Mouse (Mus musculus): ENCODE measurements around the gene 1700123O20Rik.

Gene 1700123O20Rik

DNA sequence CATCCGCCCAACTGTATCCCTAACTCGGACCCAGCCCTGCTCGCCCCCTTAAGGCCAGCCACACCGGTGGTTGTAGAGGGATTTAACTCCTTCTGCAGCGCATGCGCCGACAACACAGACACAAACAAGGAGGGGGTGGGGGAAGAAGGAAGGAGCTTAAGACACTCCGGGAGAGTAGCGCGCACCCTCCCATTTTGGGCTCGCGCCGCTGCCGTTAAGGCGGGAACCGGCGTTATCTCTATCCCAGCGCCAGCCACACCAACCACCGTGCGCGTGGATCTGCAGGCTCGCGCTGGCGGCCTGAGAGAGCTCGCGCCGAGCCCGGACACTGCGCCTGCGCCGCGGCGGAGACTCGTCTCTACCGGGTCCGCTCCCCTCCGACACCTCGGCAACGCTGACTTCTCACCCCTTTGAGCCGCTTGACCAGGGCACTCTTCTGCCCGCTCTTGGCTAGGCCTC lies at the start of gene 1700123O20Rik:
TSS of gene 1700123O20Rik (plus strand) at position 154 of the 459 bp plus-strand sequence.
- DNase-seq (ENCODE audit: low read depth in 1 of 2, low spot score in 2 of 2), result peak in 1 of 2 experiments; percentile 38

DNA sequence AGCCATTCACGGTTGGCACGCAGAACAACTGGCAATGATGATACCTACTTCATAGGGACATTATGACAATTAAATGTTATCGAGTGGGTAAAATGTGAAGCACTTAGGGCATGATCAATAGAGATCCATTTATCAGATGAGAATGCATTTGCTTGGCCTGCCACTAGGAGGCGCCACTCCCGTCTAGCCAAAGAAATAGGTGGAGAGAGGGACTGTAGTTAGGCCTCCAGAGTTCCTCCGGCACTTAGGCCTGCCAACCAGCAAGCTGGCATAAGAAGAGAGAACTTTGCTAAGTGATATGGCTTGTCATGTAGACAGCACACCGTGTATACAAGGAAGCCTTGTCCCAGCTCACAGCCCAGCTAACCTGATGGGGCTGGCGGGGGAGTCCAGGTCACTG lies 49.1 kb upstream of the 1700123O20Rik start:
- peak in 1 of 2 experiments; percentile 47 for DNase-seq (ENCODE audit: low read depth in 1 of 2, low spot score in 2 of 2)

DNA sequence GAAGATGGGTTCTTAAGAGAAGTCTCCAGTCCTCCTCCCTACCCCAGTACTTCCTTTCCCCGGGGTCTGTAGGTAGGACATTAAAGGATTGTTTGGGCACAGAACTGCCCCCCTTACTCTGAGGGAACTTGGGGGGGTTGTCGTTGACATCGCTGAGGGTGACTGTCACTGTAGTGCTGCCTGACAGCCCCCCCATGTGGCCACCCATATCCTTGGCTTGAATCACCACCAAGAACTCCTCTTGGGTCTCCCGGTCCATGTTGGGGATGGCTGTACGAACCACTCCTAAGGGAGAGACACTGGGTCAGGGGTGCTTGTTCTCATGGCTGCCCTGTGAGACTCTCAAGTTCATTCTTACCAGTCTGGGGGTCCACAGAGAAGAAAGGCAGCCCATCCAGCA lies 47.8 kb upstream of the 1700123O20Rik start:
- no peak for DNase-seq (ENCODE audit: low read depth in 1 of 2, low spot score in 2 of 2)

DNA sequence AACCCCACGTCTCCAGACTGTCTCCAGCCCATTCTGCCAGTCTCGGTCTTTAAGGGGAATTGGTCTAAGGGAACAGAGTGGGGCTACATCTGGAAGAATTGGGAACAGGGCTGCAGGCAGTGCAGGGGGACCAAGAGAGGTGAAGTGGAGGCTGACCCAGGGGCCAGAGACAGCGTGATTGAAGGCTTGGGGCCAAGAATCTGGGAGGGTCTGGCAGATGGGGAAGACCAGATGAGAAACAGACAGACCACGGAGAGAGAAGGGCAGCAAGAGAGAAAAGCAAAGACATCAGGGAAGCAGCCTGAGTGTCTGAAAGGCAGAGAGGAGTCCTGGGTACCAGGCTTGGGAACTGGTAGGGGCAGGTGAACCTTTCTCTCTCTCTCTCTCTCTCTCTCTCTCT lies 45.9 kb upstream of the 1700123O20Rik start:
- DNase-seq (ENCODE audit: low read depth in 1 of 2, low spot score in 2 of 2), result no peak

DNA sequence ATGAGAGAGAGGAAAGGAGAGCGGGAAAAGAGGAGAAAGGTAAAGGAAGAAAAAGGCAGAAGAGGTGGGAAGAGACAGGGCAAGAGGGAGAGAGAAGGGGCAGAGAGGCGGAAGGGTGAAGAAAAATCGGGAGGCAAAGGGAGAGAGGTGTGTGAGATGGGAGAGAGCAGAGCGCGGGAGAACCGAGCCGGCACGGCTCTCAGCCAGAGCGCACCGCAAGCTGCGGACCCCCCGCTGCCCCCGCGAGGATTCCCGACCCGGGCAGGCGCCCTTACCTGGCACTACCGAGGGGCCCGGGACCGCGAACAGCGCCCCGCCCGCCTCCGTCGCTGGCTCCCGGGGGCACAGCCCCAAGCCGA lies 45.1 kb upstream of the 1700123O20Rik start, which contains the start of gene Gm17606:
TSS of gene Gm17606 (plus strand) at position 7 of the 359 bp plus-strand sequence.
- DNase-seq (ENCODE audit: low read depth in 1 of 2, low spot score in 2 of 2), result no peak

DNA sequence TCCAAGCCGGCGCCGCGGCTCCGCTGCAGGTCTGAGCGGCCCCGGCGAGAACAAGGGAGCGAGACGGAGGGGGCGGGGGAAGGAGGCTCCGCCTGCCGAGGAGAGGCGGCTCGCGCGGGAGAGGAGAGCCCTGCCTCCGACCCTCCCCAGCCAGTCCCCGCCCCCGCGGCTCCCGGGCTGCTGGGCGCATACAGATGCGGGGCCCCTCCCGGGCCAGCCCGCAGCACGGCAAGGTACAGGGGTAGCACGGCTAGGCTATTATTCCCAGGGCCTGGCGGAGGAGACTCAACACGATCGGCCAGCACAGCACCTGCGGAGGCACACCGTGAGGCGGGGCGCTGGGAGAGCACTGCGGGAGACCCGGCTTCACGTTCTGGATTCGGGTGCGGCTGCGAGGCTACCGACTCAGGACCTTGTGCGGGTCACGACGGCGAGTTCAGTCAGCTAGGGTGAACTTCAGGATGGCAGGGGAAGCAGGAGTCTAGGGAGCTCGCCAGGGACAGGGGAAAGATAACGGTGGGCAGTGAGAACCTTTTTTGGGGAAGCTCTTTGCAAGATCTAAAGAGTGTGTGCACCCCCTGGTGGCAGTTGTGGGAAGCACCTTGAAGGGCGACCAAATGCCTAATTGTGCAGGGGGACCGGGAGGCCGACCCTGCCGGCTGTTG lies 44.6 kb upstream of the 1700123O20Rik start, which contains the start of gene Cdh24:
TSS of gene Cdh24 (minus strand) at position 60 of the 665 bp plus-strand sequence.
- DNase-seq (ENCODE audit: low read depth in 1 of 2, low spot score in 2 of 2), result peak; percentile 53 to 72

DNA sequence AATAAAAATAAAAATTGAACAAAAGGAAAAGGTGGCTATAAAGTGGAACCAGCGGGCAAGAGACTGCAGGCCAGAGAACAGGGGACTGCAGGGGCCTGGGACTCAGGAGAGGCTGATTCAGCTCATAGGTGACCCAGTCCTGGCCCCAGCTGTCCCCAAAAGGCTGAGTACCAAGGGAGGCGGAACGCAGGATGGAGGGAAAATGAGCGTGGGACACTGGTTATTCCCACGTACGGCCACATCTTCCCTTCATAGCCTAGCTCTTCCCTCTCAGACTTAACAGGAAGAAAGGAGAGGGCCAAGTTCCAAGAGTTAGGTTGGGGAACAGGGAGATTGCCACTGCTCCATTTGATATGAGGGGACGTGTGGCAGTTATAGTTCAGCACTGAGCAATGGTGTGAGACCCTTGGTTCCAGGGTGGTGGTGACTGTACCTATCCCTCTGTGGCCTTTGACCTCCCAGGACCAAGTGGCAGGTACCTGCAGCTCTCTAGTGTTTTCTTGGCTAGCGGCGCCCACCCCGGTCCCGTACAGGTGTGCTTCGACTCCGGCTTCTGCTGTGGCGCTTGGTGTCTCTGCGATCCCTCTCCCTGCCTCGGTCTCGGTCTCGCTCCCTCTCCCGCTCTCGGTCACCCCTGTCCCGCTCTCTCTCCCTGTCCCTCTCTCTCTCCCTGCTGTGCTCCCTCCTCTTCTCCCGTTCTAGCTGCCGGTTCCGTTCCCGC lies 43.6 kb upstream of the 1700123O20Rik start:
- no peak for DNase-seq (ENCODE audit: low read depth in 1 of 2, low spot score in 2 of 2)

DNA sequence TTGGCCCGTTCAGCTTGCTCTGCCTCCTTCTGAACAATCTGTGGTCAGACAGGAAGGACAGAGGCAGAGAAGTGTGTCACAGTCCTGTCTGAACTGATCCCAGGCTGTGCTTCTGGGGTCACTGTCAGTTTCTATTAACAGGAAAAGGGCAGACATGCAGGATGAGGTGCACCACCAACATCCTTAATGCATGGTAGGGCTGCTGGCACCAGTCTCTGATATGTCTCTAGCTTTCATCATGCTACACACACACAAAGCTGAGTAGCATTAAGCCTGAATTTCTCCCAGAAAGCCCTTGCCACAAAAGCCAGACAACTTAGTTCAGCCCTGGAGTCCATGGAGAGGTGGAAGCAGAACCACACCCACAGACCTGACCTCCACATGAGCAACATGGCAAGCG lies 43.0 kb upstream of the 1700123O20Rik start:
- no peak for DNase-seq (ENCODE audit: low read depth in 1 of 2, low spot score in 2 of 2)

DNA sequence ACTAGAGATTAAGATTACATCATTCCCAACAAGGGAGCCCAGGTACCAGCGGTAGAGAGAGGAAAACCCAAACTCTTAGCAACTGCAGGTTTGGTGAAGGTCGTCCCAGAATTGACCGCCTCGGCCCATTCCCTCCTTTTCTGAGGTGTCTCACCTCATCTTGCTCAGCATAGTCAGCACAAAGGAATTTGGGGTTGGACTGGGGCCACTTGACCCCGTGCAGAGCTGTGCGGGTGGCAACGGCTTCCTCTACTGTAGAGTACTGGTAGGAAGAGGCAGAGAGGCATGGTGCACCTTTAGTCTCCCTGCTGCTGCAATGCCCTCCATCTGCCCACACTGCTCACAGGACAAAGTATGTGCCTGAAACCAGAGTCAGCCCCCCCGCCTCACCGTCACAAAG lies 41.7 kb upstream of the 1700123O20Rik start:
- no peak for DNase-seq (ENCODE audit: low read depth in 1 of 2, low spot score in 2 of 2)

DNA sequence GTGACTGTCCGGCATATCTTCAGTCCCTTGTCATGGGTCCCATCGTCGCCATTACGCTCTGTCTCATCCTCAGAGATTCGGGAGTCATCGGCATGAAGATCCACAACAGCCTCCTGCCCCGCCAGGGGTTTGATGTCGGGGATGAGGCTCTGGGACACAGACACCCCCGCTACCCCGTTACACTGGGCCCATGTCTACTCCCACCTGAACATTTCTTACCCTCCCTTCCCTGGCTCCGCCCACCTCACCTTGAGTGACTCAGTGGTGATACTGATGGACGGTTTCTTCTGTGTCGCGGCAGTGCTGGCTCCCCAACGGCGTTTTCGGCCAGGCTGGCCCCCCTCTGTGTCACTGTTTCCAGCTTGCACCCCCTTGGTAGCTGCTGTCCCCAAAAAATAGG lies 39.6 kb upstream of the 1700123O20Rik start:
- no peak for DNase-seq (ENCODE audit: low read depth in 1 of 2, low spot score in 2 of 2)

DNA sequence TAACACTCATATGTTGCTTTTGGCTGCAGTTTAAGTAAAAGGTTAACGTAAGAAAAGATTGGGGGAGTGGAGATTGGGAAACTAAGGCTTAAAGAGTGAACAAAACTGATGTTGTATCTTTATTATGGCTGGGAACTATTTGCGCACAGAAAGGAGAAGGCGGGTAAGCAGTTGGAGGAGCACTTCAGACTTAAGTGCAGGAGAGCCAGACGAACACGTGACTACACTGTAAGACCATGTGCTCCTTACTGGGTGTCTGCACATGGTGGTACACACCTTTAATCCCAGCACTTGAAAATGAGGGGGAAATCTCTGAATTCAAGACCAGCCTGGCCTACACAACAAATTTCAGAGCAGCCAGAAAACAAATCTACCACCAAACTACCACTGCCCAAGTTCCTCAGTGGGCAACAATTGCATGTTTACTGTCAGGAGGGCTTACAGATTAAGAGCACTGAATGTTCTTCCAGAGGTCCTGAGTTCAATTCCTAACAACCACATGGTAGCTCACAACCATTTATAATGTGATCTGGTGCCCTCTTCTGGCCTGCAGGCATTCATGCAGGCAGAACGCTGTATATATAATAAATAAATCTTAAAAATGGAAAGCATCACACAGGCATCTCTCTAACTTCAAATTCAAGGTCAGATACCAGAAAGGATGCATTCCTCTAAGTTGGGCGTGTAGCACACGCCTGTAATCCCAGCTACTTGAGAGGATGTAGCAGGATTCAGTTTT lies 38.9 kb upstream of the 1700123O20Rik start:
- no peak for DNase-seq (ENCODE audit: low read depth in 1 of 2, low spot score in 2 of 2)

DNA sequence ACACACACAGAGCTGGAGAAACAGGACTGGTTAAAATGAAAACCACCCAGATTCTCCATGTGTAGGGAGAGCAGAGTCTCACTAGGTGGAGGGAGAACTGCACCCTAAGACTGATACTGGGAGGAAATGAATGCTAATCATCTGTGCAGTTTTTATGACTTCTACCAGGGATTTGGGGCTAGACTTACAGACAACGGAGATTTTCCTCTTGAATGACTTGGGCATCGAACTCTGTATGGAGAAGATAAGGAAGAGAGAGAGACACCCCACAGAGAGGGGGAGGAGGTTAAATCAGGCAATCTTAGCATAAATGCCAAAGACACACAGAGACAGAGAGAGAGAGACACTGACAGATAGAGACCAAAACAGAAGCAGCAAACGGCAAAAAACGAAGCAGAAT lies 38.1 kb upstream of the 1700123O20Rik start:
- no peak for DNase-seq (ENCODE audit: low read depth in 1 of 2, low spot score in 2 of 2)

DNA sequence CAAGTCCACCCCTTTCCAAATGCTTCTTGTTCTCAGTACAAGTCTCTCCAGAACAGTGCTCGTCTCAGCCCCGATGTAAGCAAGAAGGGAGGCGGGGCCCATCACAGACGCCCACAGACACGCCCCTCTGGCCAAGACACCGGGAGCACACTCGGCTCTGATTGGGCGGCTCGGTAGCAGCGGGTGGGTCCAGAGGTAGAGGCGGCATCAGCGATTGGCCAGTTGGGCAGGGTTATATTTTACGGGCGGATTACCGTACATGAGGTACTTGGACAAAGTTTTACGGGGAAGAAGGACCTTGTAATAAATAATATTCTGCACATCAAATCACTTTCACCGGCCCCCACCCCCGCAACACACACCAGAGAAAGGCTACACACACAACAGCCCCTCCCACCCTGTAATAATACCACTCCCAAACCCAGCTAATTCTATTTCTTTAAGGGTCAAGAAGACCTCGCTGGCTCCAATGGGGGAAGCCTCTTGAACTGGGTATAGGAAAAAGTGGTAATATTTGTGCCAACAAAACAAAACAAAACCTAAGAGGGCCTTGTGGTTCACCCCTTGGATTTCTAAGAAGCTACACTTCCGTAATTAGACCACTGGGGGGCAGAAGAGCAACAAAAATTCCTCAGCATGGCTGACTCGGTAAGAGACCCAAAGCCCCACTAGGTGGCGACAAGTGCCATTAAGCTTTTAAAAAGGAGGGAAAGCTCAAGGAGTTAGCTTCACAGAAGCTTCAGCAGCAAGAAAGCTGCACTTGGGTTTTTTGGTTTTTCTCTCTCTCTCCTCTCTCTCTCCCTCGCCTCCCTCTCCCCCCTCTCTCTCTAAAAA lies 35.2 kb upstream of the 1700123O20Rik start:
- peak; percentile 70 to 75 for DNase-seq (ENCODE audit: low read depth in 1 of 2, low spot score in 2 of 2)

DNA sequence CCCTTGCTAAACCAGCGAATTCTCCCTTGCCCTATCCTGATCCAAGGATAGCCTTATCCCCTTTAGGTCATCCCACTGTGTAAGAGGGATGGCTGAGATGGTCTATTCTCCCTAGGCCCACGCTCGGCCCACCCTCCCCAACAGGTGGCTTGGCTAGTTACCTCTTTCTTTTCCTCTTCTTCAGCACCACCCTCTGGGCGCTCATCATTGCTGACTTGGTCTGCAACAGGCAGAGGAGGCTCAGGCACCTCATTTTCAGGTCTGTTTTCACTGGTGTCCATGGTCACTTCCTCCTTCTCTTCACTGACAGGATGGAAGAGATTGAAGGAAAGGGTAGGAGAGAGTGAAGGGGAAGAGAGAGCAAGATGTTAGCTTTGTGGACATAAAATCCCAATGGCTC lies 34.5 kb upstream of the 1700123O20Rik start:
- no peak for DNase-seq (ENCODE audit: low read depth in 1 of 2, low spot score in 2 of 2)

DNA sequence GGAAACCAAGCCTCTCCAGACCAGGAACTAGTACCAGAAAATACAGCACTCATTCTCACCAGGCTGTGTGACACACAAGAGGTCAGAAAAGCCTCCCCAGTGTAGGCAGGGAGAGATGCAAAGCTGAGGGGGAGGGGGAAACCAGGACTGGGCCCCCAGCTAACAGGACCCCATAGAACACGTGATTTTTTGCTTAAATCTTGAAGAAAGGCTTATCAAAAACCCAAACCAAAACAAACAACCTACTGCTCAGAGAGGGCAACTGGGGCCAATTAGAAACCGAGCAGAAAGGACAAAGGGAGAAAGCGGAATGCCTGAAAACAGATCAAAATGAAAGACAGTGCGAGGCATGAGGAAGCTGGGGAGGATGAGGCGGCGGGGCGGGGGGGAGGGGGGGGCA lies 33.2 kb upstream of the 1700123O20Rik start:
- no peak for DNase-seq (ENCODE audit: low read depth in 1 of 2, low spot score in 2 of 2)

DNA sequence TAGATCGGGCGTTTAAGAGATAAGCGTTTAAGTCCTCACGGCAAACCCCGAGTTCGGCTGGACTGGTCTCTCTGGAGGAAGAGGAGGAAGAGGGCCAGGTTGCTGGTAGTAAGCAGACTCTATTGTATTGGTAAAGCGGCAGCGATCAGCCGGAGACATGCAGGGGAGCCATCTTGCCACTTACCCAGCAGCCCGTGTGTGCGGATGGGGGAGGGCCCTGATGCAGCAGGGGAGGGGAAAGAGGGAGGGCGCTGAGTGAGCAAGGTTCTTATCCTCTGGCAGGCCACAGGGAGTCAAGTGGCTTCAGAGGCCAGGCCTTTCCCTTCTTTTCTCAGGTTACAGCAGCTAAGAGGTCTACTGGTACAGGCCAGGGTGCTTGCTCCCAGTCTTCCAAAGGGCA lies 32.5 kb upstream of the 1700123O20Rik start:
- DNase-seq (ENCODE audit: low read depth in 1 of 2, low spot score in 2 of 2), result peak; percentile 49 to 67

DNA sequence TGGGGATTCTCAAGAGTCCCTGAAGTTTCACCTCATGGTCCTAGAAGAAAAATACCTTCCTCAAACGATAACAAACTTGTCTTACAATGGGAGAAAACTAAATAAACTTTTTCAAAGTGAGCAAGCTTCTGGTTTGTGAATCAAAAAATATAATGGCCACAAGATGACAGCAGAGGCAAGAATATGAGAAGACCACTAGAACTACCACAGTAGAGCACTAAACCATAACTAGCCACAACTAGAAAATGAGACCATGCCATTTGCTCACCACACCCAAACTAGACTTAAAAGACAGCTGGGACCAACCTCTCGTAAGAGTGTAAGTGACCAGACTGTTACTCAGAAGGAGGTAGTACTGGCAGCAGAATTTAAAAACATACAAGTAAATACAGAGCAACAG lies 26.0 kb upstream of the 1700123O20Rik start:
- no peak for DNase-seq (ENCODE audit: low read depth in 1 of 2, low spot score in 2 of 2)

DNA sequence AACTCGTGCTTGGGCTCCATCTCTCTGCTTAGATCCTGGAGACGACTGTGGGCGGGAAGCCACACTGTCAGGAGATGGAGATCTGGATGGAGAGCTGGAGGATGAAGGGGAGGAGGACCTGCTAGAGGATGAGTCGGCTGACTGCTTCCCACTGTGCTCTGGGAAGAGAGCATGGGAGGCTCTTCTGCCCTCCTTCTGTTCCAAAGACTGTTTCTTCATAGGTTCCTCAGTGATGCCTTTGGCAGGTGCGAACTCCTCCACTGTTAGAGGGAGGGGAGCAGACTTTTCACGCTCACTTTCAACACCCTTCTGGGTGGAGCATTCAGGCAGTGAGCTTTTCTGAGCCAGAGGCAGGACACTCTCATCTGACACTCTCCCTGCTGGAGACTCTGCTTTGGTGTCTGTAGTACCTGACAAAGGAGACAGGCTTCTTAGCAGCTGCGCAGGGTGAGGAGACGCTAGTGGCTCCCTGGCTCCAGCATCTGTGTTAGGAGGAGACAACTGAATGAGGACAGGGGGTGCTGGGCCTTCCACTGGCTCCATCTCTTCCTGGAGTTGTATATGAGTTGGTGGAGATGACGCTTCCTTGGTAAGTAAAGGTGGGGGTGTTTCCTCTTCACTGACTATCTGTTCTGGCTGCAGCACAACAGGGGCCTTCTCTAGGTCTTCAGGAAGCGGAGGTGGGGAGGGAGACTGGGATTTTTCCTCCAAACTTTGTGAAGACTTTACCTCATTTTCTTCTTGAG lies 21.4 kb upstream of the 1700123O20Rik start:
- no peak for DNase-seq (ENCODE audit: low read depth in 1 of 2, low spot score in 2 of 2)

DNA sequence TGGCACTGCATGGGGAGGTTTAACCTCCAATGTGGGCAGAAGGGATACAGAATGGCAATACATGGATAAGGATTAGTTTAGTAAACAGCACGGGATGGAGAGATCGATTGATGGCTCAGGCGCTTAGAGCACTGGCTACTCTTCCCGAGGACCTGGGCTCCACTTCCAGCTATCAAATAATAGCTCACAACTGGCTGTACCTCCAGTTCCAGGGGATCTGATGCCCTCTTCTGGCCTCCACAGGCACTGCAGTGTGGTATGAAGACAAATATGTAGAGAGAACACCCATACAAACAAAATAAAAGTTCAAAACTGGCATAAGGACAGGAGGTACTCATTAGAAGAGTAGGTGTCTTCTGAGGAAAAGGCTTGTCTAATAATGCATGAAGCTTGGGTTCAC lies 16.6 kb upstream of the 1700123O20Rik start:
- DNase-seq (ENCODE audit: low read depth in 1 of 2, low spot score in 2 of 2), result peak in 1 of 2 experiments; percentile 22

DNA sequence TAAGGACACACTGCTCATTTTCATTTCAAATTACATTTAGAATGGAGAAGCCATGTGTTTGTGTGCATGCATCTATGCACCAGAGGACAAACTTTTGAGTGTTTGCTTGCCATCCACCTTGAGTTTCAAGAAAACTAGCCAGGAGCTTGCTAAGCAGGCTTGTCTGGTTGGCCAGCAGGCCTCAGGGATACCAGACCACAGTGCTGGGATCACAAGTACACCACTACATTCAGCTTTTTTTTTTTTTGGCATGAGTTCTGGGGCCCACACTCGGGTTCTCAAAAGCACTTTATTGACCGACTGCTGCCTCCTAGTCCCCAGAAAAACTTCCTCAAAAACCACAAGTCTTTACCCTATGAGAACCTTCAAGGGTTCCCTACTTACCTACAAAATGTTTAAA lies 11.7 kb upstream of the 1700123O20Rik start:
- no peak for DNase-seq (ENCODE audit: low read depth in 1 of 2, low spot score in 2 of 2)

Measured in monocyte, adult 2 months (primary cell).